ENCODE assay signal across 8 mouse cellular contexts in genomic region chr16:17927351-17928082, GRCm38 (mm10). TPM values are rescaled to one million over a fixed set of nuclear protein-coding genes. Genes with fewer than 3 reads are reported as not detected.
A peak's percentile ranks its signal among the peaks of the same experiment; 100 is the strongest.
DNase-seq lines count a peak whose midpoint lies in the region; ATAC-seq and TF ChIP-seq lines count a peak whose summit lies in the region.

No protein-coding gene starts in this region.

- peaks cover 25% of the 10 kb centered on the region for H3K36me3 ChIP-seq in forebrain, embryonic 12.5 days (replicated peaks)
- H3K36me3 ChIP-seq in lung, embryonic 15.5 days = 0 out of 2 replicates have a peak, but pooled peaks cover 6% of the 10 kb centered on the region

- peaks cover 1% of the 10 kb centered on the region; the same call in 1 of the 2 replicates for H3K4me1 ChIP-seq in bone marrow, adult 2 months (ENCODE audit: control insufficient read depth, insufficient read depth, low read length)
- peaks cover 28% of the 10 kb centered on the region for H3K4me1 ChIP-seq in forebrain, embryonic 12.5 days
- H3K4me1 ChIP-seq in lung, embryonic 15.5 days = peaks cover 18% of the 10 kb centered on the region

- DNase-seq in left cerebral cortex, adult 2 months (ENCODE audit: extremely low spot score in 1 of 2, low spot score in 2 of 2) = peak; percentile 33 to 39
- DNase-seq in left cerebral cortex, adult 11 months (ENCODE audit: low spot score) = no peak
- peak; percentile 36 to 47 for DNase-seq in kidney, adult 8-10 months
- peak; percentile 72 for DNase-seq in retina, postnatal 1 day
- DNase-seq in Muller cell, postnatal 12 days (ENCODE audit: inconsistent ontology term) = no peak

- peak overlapping the region; percentile 86 for H3K4me2 ChIP-seq in forebrain, embryonic 12.5 days
- peak overlapping the region; percentile 97 for H3K4me2 ChIP-seq in lung, embryonic 15.5 days

- peak overlapping the region; percentile 89 for H3K27ac ChIP-seq in left cerebral cortex, adult 2 months
- H3K27ac ChIP-seq in bone marrow, adult 2 months (ENCODE audit: control insufficient read depth, insufficient read depth, low read depth, low read length, poor library complexity) = peak overlapping the region; percentile 58
- H3K27ac ChIP-seq in forebrain, embryonic 12.5 days = peak overlapping the region; percentile 80
- H3K27ac ChIP-seq in lung, embryonic 15.5 days = peak overlapping the region; percentile 85

- H3K27me3 ChIP-seq in forebrain, embryonic 12.5 days = peaks cover 31% of the 10 kb centered on the region
- H3K27me3 ChIP-seq in lung, embryonic 15.5 days = no peaks in the 10 kb centered on the region

- peak; percentile 56 for ATAC-seq in forebrain, embryonic 12.5 days (ENCODE audit: low FRiP score)
- peak; percentile 57 for ATAC-seq in lung, embryonic 15.5 days (ENCODE audit: borderline replicate concordance, extremely low read depth, low FRiP score, low TSS enrichment)

- no peak for TF ChIP-seq CTCF in left cerebral cortex, adult 2 months (IDR thresholded peaks at IDR 0.05)
- TF ChIP-seq CTCF in bone marrow, adult 2 months (IDR thresholded peaks at IDR 0.05; ENCODE audit: control insufficient read depth, insufficient read depth, low read length) = no peak

- 3% methylated on average over 72 of the region's 72 CpGs for WGBS in bone marrow, adult 2 months
- WGBS in forebrain, embryonic 12.5 days = under 1% methylated on average over 72 of the region's 72 CpGs
- WGBS in lung, embryonic 15.5 days = under 1% methylated on average over 61 of the region's 72 CpGs

- intact Hi-C loops in left cerebral cortex, adult 2 months (cut with DNase I) = loop anchor here (5.0 to 10.0 kb wide), 2 partner anchors 120 to 307 kb away; partner anchors contain the start of gene Zdhhc8

- no peaks in the 10 kb centered on the region for H3K9me3 ChIP-seq in forebrain, embryonic 12.5 days
- H3K9me3 ChIP-seq in lung, embryonic 15.5 days = no peaks in the 10 kb centered on the region

- peak overlapping the region; percentile 74 for H3K9ac ChIP-seq in forebrain, embryonic 12.5 days
- peak overlapping the region; percentile 53 for H3K9ac ChIP-seq in lung, embryonic 15.5 days

- H3K4me3 ChIP-seq in left cerebral cortex, adult 2 months = peak overlapping the region; percentile 89
- H3K4me3 ChIP-seq in bone marrow, adult 2 months (replicated peaks; ENCODE audit: control insufficient read depth, low read depth, low read length) = peak overlapping the region; percentile 75
- peak overlapping the region; percentile 84 for H3K4me3 ChIP-seq in forebrain, embryonic 12.5 days (replicated peaks)
- peak overlapping the region; percentile 69 for H3K4me3 ChIP-seq in lung, embryonic 15.5 days

- no peak; the same call in 1 of the 2 replicates for TF ChIP-seq POLR2A in bone marrow, adult 2 months (IDR thresholded peaks at IDR 0.05; ENCODE audit: borderline replicate concordance, control insufficient read depth, low read depth, low read length)

RNA-seq across cellular contexts. Expression of gene Slc25a1, which starts 0.5 kb away (rescaled TPM):
- total RNA-seq in left cerebral cortex, adult 2 months (2021) = 10 to 100 TPM; 39.2 to 43.9 TPM
- 15.2 and 19.9 TPM in 2 replicates for polyA plus RNA-seq in bone marrow, adult 2 months (2011; ENCODE audit: insufficient read depth, insufficient read length, low replicate concordance, missing spikeins)
- polyA plus RNA-seq in forebrain, embryonic 12.5 days (2016; fragmentation: Nextera tagmentation; extraction: Ambion mirVana) = 108 and 109 TPM in 2 replicates
- polyA plus RNA-seq in lung, embryonic 15.5 days (2015; fragmentation: Nextera tagmentation; extraction: Ambion mirVana) = 71.7 and 72.6 TPM in 2 replicates

RNA-seq across cellular contexts. Expression of gene Gsc2, which starts 12.7 kb away (rescaled TPM):
- total RNA-seq in left cerebral cortex, adult 2 months (2021) = not detected
- not detected in 2 replicates for polyA plus RNA-seq in bone marrow, adult 2 months (2011; ENCODE audit: insufficient read depth, insufficient read length, low replicate concordance, missing spikeins)
- polyA plus RNA-seq in forebrain, embryonic 12.5 days (2016; fragmentation: Nextera tagmentation; extraction: Ambion mirVana) = 0.45 TPM in 1 of 2 replicates, not detected in the other
- polyA plus RNA-seq in lung, embryonic 15.5 days (2015; fragmentation: Nextera tagmentation; extraction: Ambion mirVana) = not detected in 2 replicates

RNA-seq across cellular contexts. Expression of gene Ess2, which starts 16.4 kb away (rescaled TPM):
- 10 to 100 TPM; 27.8 to 31.8 TPM for total RNA-seq in left cerebral cortex, adult 2 months (2021)
- polyA plus RNA-seq in bone marrow, adult 2 months (2011; ENCODE audit: insufficient read depth, insufficient read length, low replicate concordance, missing spikeins) = 14.2 and 19.2 TPM in 2 replicates
- polyA plus RNA-seq in forebrain, embryonic 12.5 days (2016; fragmentation: Nextera tagmentation; extraction: Ambion mirVana) = 54.2 and 55.4 TPM in 2 replicates
- 43.5 and 43.9 TPM in 2 replicates for polyA plus RNA-seq in lung, embryonic 15.5 days (2015; fragmentation: Nextera tagmentation; extraction: Ambion mirVana)

RNA-seq across cellular contexts. Expression of gene Tssk2, which starts 29.1 kb away (rescaled TPM):
- not detected for total RNA-seq in left cerebral cortex, adult 2 months (2021)
- not detected in 2 replicates for polyA plus RNA-seq in bone marrow, adult 2 months (2011; ENCODE audit: insufficient read depth, insufficient read length, low replicate concordance, missing spikeins)
- polyA plus RNA-seq in forebrain, embryonic 12.5 days (2016; fragmentation: Nextera tagmentation; extraction: Ambion mirVana) = not detected in 2 replicates
- polyA plus RNA-seq in lung, embryonic 15.5 days (2015; fragmentation: Nextera tagmentation; extraction: Ambion mirVana) = not detected in 2 replicates

RNA-seq across cellular contexts. Expression of gene Dgcr2, which starts 29.2 kb away (rescaled TPM):
- 10 to 100 TPM; 93.2 to 99.7 TPM for total RNA-seq in left cerebral cortex, adult 2 months (2021)
- 7.7 and 22.4 TPM in 2 replicates for polyA plus RNA-seq in bone marrow, adult 2 months (2011; ENCODE audit: insufficient read depth, insufficient read length, low replicate concordance, missing spikeins)
- polyA plus RNA-seq in forebrain, embryonic 12.5 days (2016; fragmentation: Nextera tagmentation; extraction: Ambion mirVana) = 97.9 and 106 TPM in 2 replicates
- polyA plus RNA-seq in lung, embryonic 15.5 days (2015; fragmentation: Nextera tagmentation; extraction: Ambion mirVana) = 92.0 and 93.9 TPM in 2 replicates

Comparison
In these comparisons a context has a peak if more than half of its experiments do, and no peak if none do; other contexts are left out.
1. DNase-seq: peak in left cerebral cortex, adult 2 months (2 of 2), kidney, adult 8-10 months (2 of 2) and retina, postnatal 1 day (single experiment); none in left cerebral cortex, adult 11 months (single experiment) and Muller cell, postnatal 12 days (single experiment).
2. Peak in every context shown above with its lines, with median percentiles within 50 percentile points of each other: H3K27ac ChIP-seq and H3K4me3 ChIP-seq.